Mouse (Mus musculus) ES-E14 (cell line): ENCODE data around the gene Gm28305. TPM values are rescaled to one million over a fixed set of nuclear protein-coding genes. Genes with fewer than 3 reads are reported as not detected.

Experiments
- DNase-seq: peaks from one replicate; pipeline ENCODE4 v3.0.0-alpha.2; 2013; ENCODE audit warnings: low read depth, low spot score
- H3K27ac ChIP-seq: 2 replicates; pipeline ENCODE4 v1.5.1; 2012; ENCODE audit warnings: low read depth, mild to moderate bottlenecking, low read length, moderate library complexity, mixed read lengths; ENCODE audit not compliant: poor library complexity, insufficient read depth, severe bottlenecking
- H3K36me3 ChIP-seq: 2 replicates; pipeline ENCODE4 v1.6.1; 2012; ENCODE audit warnings: mild to moderate bottlenecking, low read length, moderate library complexity, mixed read lengths; ENCODE audit not compliant: control insufficient read depth, poor library complexity, insufficient read depth, severe bottlenecking
- H3K4me1 ChIP-seq, 2 experiments: fragments of 150-350 bp in 1 of 2; sonication (generic) in 1 of 2; 2 replicates each; pipeline ENCODE4 v1.6.1; 2012; ENCODE audit warnings: low read length in 2 of 2, mild to moderate bottlenecking in 1 of 2, mixed read lengths in 1 of 2; ENCODE audit not compliant: control insufficient read depth in 2 of 2, insufficient read depth in 2 of 2, poor library complexity in 1 of 2
- H3K4me3 ChIP-seq, 2 experiments: fragments of 150-350 bp in 1 of 2; sonication (generic) in 1 of 2; 2 replicates each; pipeline ENCODE4 v1.5.1; 2012; ENCODE audit warnings: low read length in 2 of 2, low read depth in 1 of 2, mild to moderate bottlenecking in 1 of 2, mixed read lengths in 1 of 2; ENCODE audit not compliant: insufficient read depth in 1 of 2, poor library complexity in 1 of 2, severe bottlenecking in 1 of 2
- H3K9ac ChIP-seq: 2 replicates; pipeline ENCODE4 v1.6.1; 2012; ENCODE audit warnings: low read depth, mild to moderate bottlenecking, low read length, mixed read lengths; ENCODE audit not compliant: poor library complexity, insufficient read depth, severe bottlenecking
- H3K9me3 ChIP-seq: fragments of 150-350 bp; sonication (generic); 2 replicates; pipeline ENCODE4 v1.6.1; 2012; ENCODE audit warnings: low read depth, mild to moderate bottlenecking, low read length; ENCODE audit not compliant: control insufficient read depth, insufficient read depth
- CHD2 ChIP-seq: IDR thresholded peaks from 2 replicates; pipeline ENCODE4 v1.6.1; 2014; ENCODE audit warnings: mild to moderate bottlenecking, low read depth, low read length, inconsistent platforms
- HCFC1 ChIP-seq: IDR thresholded peaks from 2 replicates; pipeline ENCODE4 v1.6.1; 2012; ENCODE audit warnings: low read length, inconsistent platforms, borderline replicate concordance; ENCODE audit not compliant: insufficient read depth
- MAFK ChIP-seq: IDR thresholded peaks from 2 replicates; pipeline ENCODE4 v1.6.1; 2014; ENCODE audit warnings: mild to moderate bottlenecking, low read depth, low read length, inconsistent platforms; ENCODE audit not compliant: insufficient read depth
- ZC3H11A ChIP-seq: IDR thresholded peaks from 2 replicates; pipeline ENCODE4 v1.6.1; 2012; ENCODE audit warnings: low read depth, mild to moderate bottlenecking, inconsistent platforms, low read length, borderline replicate concordance
- ZNF384 ChIP-seq: IDR thresholded peaks from 2 replicates; pipeline ENCODE4 v1.6.1; 2012; ENCODE audit warnings: low read depth, low read length, inconsistent platforms
- in situ Hi-C, 2 experiments: fragments of 600-800 bp; cut with MboI; formaldehyde crosslinking; loops; one replicate each; pipeline ENCODE4 v1.15.1; 2025; ENCODE audit warnings: low sequenced_read_pairs in 2 of 2, inconsistent platforms in 1 of 2; ENCODE audit not compliant: unreplicated experiment in 2 of 2
- total RNA-seq: library from RNA; depleted of rRNA; stranded (reverse); fragments of 300-350 nt; gene quantifications from 2 replicates; pipeline ENCODE4 v1.2.3, GENCODE M21; 2012

Gene Gm28305
- total RNA-seq, 1 experiment: not detected

DNA sequence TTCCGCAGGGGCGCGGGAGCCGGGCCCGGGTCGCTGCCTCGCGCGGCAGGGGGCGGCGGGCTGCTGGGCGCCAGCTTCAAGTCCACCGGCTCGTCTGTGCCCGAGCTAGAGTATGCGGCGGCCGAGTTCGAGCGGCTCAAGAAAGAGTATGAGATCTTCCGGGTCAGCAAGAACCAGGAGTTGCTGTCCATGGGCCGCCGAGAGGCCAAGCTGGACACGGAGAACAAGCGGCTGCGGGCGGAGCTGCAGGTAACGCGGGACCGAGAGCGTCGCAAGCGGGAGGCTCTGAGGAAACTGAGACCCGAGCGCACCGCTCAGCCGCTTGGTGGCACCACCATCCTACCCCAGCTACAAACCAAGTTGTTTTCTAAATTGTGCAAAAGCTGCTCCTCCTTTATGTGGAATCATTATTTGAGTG, 37.5 kb upstream of the Gm28305 start:
- H3K4me3 ChIP-seq: peak overlapping the region; percentile 81 to 86
- H3K9ac ChIP-seq: peak overlapping the region; percentile 64
- no peaks in the 10 kb centered on the region for H3K36me3 ChIP-seq
- H3K27ac ChIP-seq: no peak overlapping the region
- no peaks in the 10 kb centered on the region for H3K9me3 ChIP-seq
- in situ Hi-C loops: no loop called here
- peaks cover 0 to 3% of the 10 kb centered on the region in 2 experiments; a peak in 2 of 4 replicates for H3K4me1 ChIP-seq
- DNase-seq: peak; percentile 52
- TF ChIP-seq ZC3H11A: peak; percentile 18; the same call in 1 of the 2 replicates
- TF ChIP-seq MAFK: no peak

DNA sequence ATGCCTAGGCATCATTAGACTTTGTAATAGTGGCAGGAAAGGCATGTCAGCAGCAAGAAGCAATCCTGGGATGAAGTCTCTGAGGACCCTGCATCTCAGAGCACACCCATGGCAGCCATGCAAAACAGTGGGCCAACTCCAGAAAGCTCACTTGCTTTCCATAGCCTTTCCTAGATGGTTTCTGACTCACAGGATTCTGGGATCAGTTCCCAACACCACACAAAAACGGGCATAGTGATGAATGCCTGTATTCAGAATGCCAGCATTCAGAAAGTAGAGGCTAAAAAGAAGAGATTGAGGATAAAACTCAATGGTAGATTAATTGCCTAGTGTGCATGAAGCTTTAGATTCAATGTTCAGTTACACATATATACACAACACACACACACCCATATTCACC, 25.9 kb upstream of the Gm28305 start:
- Histone ChIP-seq H3K4me3 (no peak overlapping the region), H3K9ac (no peak overlapping the region), H3K9me3 (no peaks in the 10 kb centered on the region), H3K36me3 (no peaks in the 10 kb centered on the region; the same call in 1 of the 2 replicates), H3K27ac (no peak overlapping the region), H3K4me1 (peaks cover 0 to 2% of the 10 kb centered on the region in 2 experiments; a peak in 1 of 4 replicates)
- in situ Hi-C loops: no loop called here
- DNase-seq: no peak
- TF ChIP-seq ZNF384 (no peak), MAFK (no peak), CHD2 (no peak), ZC3H11A (no peak), HCFC1 (no peak)

DNA sequence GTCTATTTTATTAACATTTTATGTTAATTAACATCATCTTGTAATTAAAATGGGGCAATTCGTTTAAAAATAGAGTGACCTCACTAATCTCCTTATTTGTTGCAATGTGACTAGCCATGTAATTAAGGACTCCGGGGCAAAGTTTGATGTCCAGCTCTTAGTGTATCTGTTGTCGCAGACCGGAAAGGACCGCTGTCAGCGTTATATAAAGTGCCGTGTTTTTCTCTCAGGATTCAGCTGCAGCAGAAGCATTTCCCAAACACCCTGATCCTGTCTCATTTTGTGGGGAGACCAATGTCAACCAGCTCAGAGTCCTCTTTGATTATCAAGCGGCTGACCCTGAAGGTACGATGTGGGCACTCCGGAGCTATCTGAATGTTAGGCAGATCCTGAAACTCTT, 19.4 kb upstream of the Gm28305 start:
- TF ChIP-seq ZC3H11A (no peak), ZNF384 (no peak), MAFK (no peak), CHD2 (no peak), HCFC1 (no peak)

DNA sequence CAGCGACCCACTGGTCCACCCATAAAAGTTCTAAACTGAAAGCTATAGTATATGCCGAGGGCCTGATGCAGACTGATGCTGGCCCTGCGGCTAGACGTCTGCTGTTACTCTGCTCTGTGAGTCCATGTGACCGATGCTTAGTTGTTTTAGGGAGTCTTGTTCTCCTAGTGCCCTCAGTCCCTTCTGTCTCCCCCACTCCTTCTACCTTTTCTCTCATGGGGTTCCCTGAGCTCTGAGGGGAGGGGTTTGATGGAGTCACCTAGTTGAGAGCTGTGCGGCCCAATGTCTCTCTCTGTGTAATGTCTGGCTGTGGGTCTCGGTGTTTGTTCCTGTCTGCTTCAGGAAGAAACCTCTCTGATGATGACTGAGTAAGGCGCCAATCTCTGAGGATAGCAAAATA, 13.3 kb upstream of the Gm28305 start:
- in situ Hi-C loops: no loop called here
- TF ChIP-seq ZC3H11A: no peak
- TF ChIP-seq CHD2: no peak
- TF ChIP-seq ZNF384: no peak
- no peak for TF ChIP-seq HCFC1
- no peak for TF ChIP-seq MAFK
- no peak for DNase-seq
- Histone ChIP-seq H3K27ac (no peak overlapping the region), H3K9me3 (no peaks in the 10 kb centered on the region), H3K4me1 (no peaks in the 10 kb centered on the region), H3K9ac (no peak overlapping the region), H3K36me3 (no peaks in the 10 kb centered on the region), H3K4me3 (no peak overlapping the region)

More for the DNA sequence above, 19.4 kb upstream of the Gm28305 start:
- Histone ChIP-seq H3K4me3 (no peak overlapping the region), H3K36me3 (no peaks in the 10 kb centered on the region; the same call in 1 of the 2 replicates), H3K27ac (no peak overlapping the region), H3K9me3 (no peaks in the 10 kb centered on the region), H3K9ac (no peak overlapping the region), H3K4me1 (peaks cover 0 to 4% of the 10 kb centered on the region in 2 experiments; a peak in 1 of 4 replicates)
- in situ Hi-C loops: no loop called here
- no peak for DNase-seq

DNA sequence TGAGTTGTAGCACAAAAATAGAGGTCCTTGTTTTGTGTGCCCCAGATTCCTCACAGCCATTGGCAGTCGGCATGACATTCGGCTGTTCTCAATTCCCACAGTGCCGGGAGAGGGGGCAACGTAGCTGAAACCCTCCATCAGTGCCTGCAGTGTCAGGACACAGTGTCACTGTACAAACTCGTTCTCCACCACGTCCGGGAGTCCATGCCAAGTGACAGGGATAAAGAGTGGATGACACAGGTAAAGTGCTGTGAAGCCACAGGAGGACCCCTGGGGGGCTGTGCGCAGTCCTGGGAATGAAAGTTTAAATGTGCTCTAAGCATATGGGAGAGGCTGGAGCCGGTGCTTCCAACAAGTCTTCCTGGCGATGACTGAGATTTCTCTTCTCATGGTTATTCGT, 10.6 kb upstream of the Gm28305 start:
- Histone ChIP-seq H3K27ac (no peak overlapping the region), H3K9me3 (no peaks in the 10 kb centered on the region), H3K4me1 (peaks cover 0 to 2% of the 10 kb centered on the region in 2 experiments; a peak in 1 of 4 replicates), H3K4me3 (no peak overlapping the region), H3K36me3 (no peaks in the 10 kb centered on the region), H3K9ac (no peak overlapping the region)
- TF ChIP-seq ZNF384 (no peak), CHD2 (no peak), HCFC1 (no peak), MAFK (no peak), ZC3H11A (no peak)
- DNase-seq: no peak
- in situ Hi-C loops: no loop called here
